Mouse (Mus musculus): ENCODE results near the gene Arid2. TPM values are rescaled to one million over a fixed set of nuclear protein-coding genes. Genes with fewer than 3 reads are reported as not detected.

Arid2 gene
- total RNA-seq (2023; ENCODE audit: inconsistent age), result 53.8 to 69.0 TPM (median 63.4 TPM) in 4 replicates

GRCm38 (mm10) chr15:96287369-96287975 lies at the start of gene Arid2:
Gene Arid2, plus strand, starts transcription at chr15:96287518.

Other genes with a start within 250 kb of the Arid2 start
- 150 to 158 TPM (median 157 TPM) in 4 replicates for gene Scaf11, start 173.3 kb downstream of the Arid2 start, total RNA-seq (2023; ENCODE audit: inconsistent age)

All from B cell, adult (primary cell).